ENCODE assay signal across 8 mouse cellular contexts in genomic region chr15:12205160-12205901, GRCm38 (mm10). TPM values are rescaled to one million over a fixed set of nuclear protein-coding genes. Genes with fewer than 3 reads are reported as not detected.
DNase-seq lines count a peak whose midpoint lies in the region; ATAC-seq and TF ChIP-seq lines count a peak whose summit lies in the region.

No protein-coding gene starts in this region.

- intact Hi-C loops in heart, adult 2 months (cut with DNase I): loop anchor here (1.0 to 10.0 kb wide), 5 partner anchors 38 to 619 kb away; partner anchors contain the start of genes 6030458C11Rik and Drosha
- intact Hi-C loops in left cerebral cortex, postnatal 10 days (cut with DNase I): loop anchor here (5.0 kb wide), 1 partner anchor 42 kb away; no protein-coding TSS in a partner anchor

- WGBS in heart, adult 2 months: 1% methylated on average over 61 of the region's 73 CpGs
- WGBS in embryonic facial prominence, embryonic 10.5 days: under 1% methylated on average over 73 of the region's 73 CpGs

- no peaks in the 10 kb centered on the region for H3K9me3 ChIP-seq in embryonic facial prominence, embryonic 10.5 days

- H3K9ac ChIP-seq in heart, adult 2 months (ENCODE audit: low read depth, low read length): peak overlapping the region; percentile 94

- TF ChIP-seq POLR2A in heart, adult 2 months (IDR thresholded peaks at IDR 0.05; ENCODE audit: insufficient read depth, low read depth, low read length): no peak

- ATAC-seq in inflammation-experienced regulatory T-cells, adult 6 months: peak; percentile 44
- peak; percentile 6; the same call in 1 of the 2 replicates for ATAC-seq in megakaryocyte progenitor cell, adult 5-6 weeks (replicated peaks; ENCODE audit: poor library complexity)

- TF ChIP-seq CTCF in heart, adult 2 months (IDR thresholded peaks at IDR 0.05): no peak

- no peaks in the 10 kb centered on the region; the same call in 1 of the 2 replicates for H3K36me3 ChIP-seq in heart, adult 2 months (ENCODE audit: control insufficient read depth, insufficient read depth, low read length)
- no peaks in the 10 kb centered on the region for H3K36me3 ChIP-seq in embryonic facial prominence, embryonic 10.5 days (replicated peaks)

- no peak for TF ChIP-seq EP300 in heart, adult 2 months (IDR thresholded peaks at IDR 0.05; ENCODE audit: insufficient read depth, low read depth, low read length)

- no peaks in the 10 kb centered on the region for H3K27me3 ChIP-seq in heart, adult 2 months (ENCODE audit: control insufficient read depth, insufficient read depth, low read length)
- H3K27me3 ChIP-seq in embryonic facial prominence, embryonic 10.5 days (replicated peaks; ENCODE audit: low read depth, poor library complexity, severe bottlenecking): no peaks in the 10 kb centered on the region

- peaks cover 10% of the 10 kb centered on the region for H3K79me2 ChIP-seq in heart, adult 2 months (replicated peaks; ENCODE audit: control insufficient read depth, insufficient read depth, low read length)

- DNase-seq in heart, adult 2 months: no peak
- DNase-seq in heart, adult 11 months: no peak
- DNase-seq in CD4-positive, CD25-positive, alpha-beta regulatory T cell, adult 2 months (ENCODE audit: low read depth, low spot score): peak; percentile 70
- DNase-seq in embryonic facial prominence, embryonic 10.5 days (ENCODE audit: low spot score): no peak
- no peak for DNase-seq in T-cell, adult 2 months (ENCODE audit: low spot score)
- DNase-seq in left cerebral cortex, postnatal 10 days (ENCODE audit: extremely low spot score in 1 of 2, low spot score in 2 of 2): no peak

- H3K4me3 ChIP-seq in heart, adult 2 months: peak overlapping the region; percentile 84
- peak overlapping the region; percentile 92 for H3K4me3 ChIP-seq in embryonic facial prominence, embryonic 10.5 days

- H3K4me1 ChIP-seq in heart, adult 2 months (ENCODE audit: control insufficient read depth, insufficient read depth, low read length): peaks cover 12% of the 10 kb centered on the region
- peaks cover 36% of the 10 kb centered on the region for H3K4me1 ChIP-seq in embryonic facial prominence, embryonic 10.5 days

- H3K27ac ChIP-seq in heart, adult 2 months: peak overlapping the region; percentile 95
- H3K27ac ChIP-seq in embryonic facial prominence, embryonic 10.5 days (replicated peaks): peak overlapping the region; percentile 93

RNA-seq across cellular contexts. Expression of gene Mtmr12, which starts 0.5 kb away (rescaled TPM):
- total RNA-seq in heart, adult 2 months (2021): 1 to 10 TPM; 8.8 to 9.2 TPM
- 7.4 and 9.7 TPM in 2 replicates for polyA plus RNA-seq in heart, adult 2 months (2012; rRNA removed)
- polyA plus RNA-seq in embryonic facial prominence, embryonic 10.5 days (2016; fragmentation: Nextera tagmentation; extraction: Ambion mirVana): 19.0 TPM in 2 replicates
- 10 to 100 TPM; 22.2 to 26.2 (median 25.0) TPM for polyA plus RNA-seq in inflammation-experienced regulatory T-cells, adult 6 months (2017; shearing (Covaris generic))
- total RNA-seq in megakaryocyte progenitor cell, adult 5-6 weeks (2015): 12.0 and 12.8 TPM in 2 replicates
- total RNA-seq in megakaryocyte progenitor cell, adult 5-6 weeks (2017): 12.1 and 13.5 TPM in 2 replicates
- 10 to 100 TPM; 16.3 to 17.6 TPM for total RNA-seq in left cerebral cortex, postnatal 10 days (2021)
